Mouse (Mus musculus) yolk sac, embryonic 10.5 days (tissue): ENCODE measurements around the gene Rtn4r.

Source experiments
- DNase-seq: peaks from one replicate; pipeline ENCODE4 v3.0.0-alpha.2; 2017; ENCODE audit warnings: low spot score

Gene Rtn4r

GRCm38 (mm10) chr16:18156579-18157350 is 29.3 kb downstream of the Rtn4r start:
- no peak for DNase-seq

- DNase-seq, result no peak
These were observed 31.8 kb downstream of the Rtn4r start for GRCm38 (mm10) chr16:18159255-18159654.

- no peak for DNase-seq
These were observed 32.3 kb downstream of the Rtn4r start for GRCm38 (mm10) chr16:18159778-18160177.

GRCm38 (mm10) chr16:18160514-18160913 is 33.1 kb downstream of the Rtn4r start:
- no peak for DNase-seq

- DNase-seq, result no peak
These were observed 33.7 kb downstream of the Rtn4r start for GRCm38 (mm10) chr16:18161190-18161589.

- no peak for DNase-seq
These were observed 37.3 kb downstream of the Rtn4r start for GRCm38 (mm10) chr16:18164642-18165238.

- no peak for DNase-seq
These were observed 39.3 kb downstream of the Rtn4r start for GRCm38 (mm10) chr16:18166613-18167190.

- DNase-seq, result no peak
These were observed 41.7 kb downstream of the Rtn4r start for GRCm38 (mm10) chr16:18169156-18169555.

GRCm38 (mm10) chr16:18169776-18170175 is 42.3 kb downstream of the Rtn4r start:
- no peak for DNase-seq

GRCm38 (mm10) chr16:18172266-18172855 is 44.9 kb downstream of the Rtn4r start:
- DNase-seq, result peak; percentile 22

GRCm38 (mm10) chr16:18173231-18173630 is 45.8 kb downstream of the Rtn4r start:
- DNase-seq, result no peak

- DNase-seq, result no peak
These were observed 46.3 kb downstream of the Rtn4r start for GRCm38 (mm10) chr16:18173788-18174187.

- no peak for DNase-seq
These were observed 48.5 kb downstream of the Rtn4r start for GRCm38 (mm10) chr16:18175817-18176541.

- no peak for DNase-seq
These were observed 49.3 kb downstream of the Rtn4r start for GRCm38 (mm10) chr16:18176758-18177157.

- DNase-seq, result no peak
These were observed 52.1 kb downstream of the Rtn4r start for GRCm38 (mm10) chr16:18179591-18179990.

GRCm38 (mm10) chr16:18181398-18181797 is 54.0 kb downstream of the Rtn4r start:
- no peak for DNase-seq

- no peak for DNase-seq
These were observed 55.3 kb downstream of the Rtn4r start for GRCm38 (mm10) chr16:18182766-18183165.

GRCm38 (mm10) chr16:18185715-18186449 is 58.4 kb downstream of the Rtn4r start:
- DNase-seq, result no peak

GRCm38 (mm10) chr16:18186798-18187197 is 59.4 kb downstream of the Rtn4r start:
- DNase-seq, result no peak

- DNase-seq, result no peak
These were observed 59.8 kb downstream of the Rtn4r start for GRCm38 (mm10) chr16:18187221-18187620.

- no peak for DNase-seq
These were observed 63.6 kb downstream of the Rtn4r start for GRCm38 (mm10) chr16:18191006-18191405.
